Mouse (Mus musculus) MEL (cell line): Measurements from ENCODE around the gene Slc10a4. TPM values are rescaled to one million over a fixed set of nuclear protein-coding genes. Genes with fewer than 3 reads are reported as not detected.
"Not testable (repeated sequence)": the region's sequence is repeated elsewhere in the genome, so short reads cannot be mapped to it uniquely, and the experiment has no call there.

Experiments used
- DNase-seq: peaks from one replicate; pipeline ENCODE4 v3.0.0; 2011; ENCODE audit warnings: low read depth, low spot score
- H3K27ac ChIP-seq: 2 replicates; pipeline ENCODE4 v1.5.1; 2012; ENCODE audit warnings: low read depth, mild to moderate bottlenecking, control low read depth, low read length, moderate library complexity; ENCODE audit not compliant: control insufficient read depth
- H3K27me3 ChIP-seq, 2 experiments: fragments of 150-350 bp in 1 of 2; sonication (generic) in 1 of 2; 2 replicates each; pipeline ENCODE4 v1.6.1; 2012; ENCODE audit warnings: low read length in 2 of 2, mild to moderate bottlenecking in 2 of 2, improper control_type of control experiment in 1 of 2, moderate library complexity in 1 of 2; ENCODE audit not compliant: insufficient read depth in 2 of 2, control insufficient read depth in 1 of 2
- H3K36me3 ChIP-seq, 2 experiments: 2 replicates each; pipeline ENCODE4 v1.6.1; 2012 to 2014; ENCODE audit warnings: low read length in 2 of 2, improper control_type of control experiment in 1 of 2, inconsistent platforms in 1 of 2, mild to moderate bottlenecking in 1 of 2; ENCODE audit not compliant: insufficient read depth in 2 of 2, control insufficient read depth in 1 of 2
- H3K4me1 ChIP-seq, 2 experiments: fragments of 150-350 bp in 1 of 2; sonication (generic) in 1 of 2; 2 replicates each; pipeline ENCODE4 v1.6.1; 2012; ENCODE audit warnings: low read length in 2 of 2, improper control_type of control experiment in 1 of 2, mild to moderate bottlenecking in 1 of 2; ENCODE audit not compliant: insufficient read depth in 2 of 2, control insufficient read depth in 1 of 2
- H3K4me3 ChIP-seq, 2 experiments: fragments of 150-350 bp in 1 of 2; sonication (generic) in 1 of 2; 2 replicates each; pipeline ENCODE4 v1.5.1; 2012; ENCODE audit warnings: low read depth in 2 of 2, low read length in 2 of 2, mild to moderate bottlenecking in 2 of 2, moderate library complexity in 2 of 2, control low read depth in 1 of 2, improper control_type of control experiment in 1 of 2; ENCODE audit not compliant: control insufficient read depth in 1 of 2, insufficient read depth in 1 of 2
- H3K79me2 ChIP-seq: 2 replicates; pipeline ENCODE4 v1.6.1; 2012; ENCODE audit warnings: mild to moderate bottlenecking, low read length, moderate library complexity; ENCODE audit not compliant: control insufficient read depth, poor library complexity, insufficient read depth
- H3K9ac ChIP-seq: 2 replicates; pipeline ENCODE4 v1.6.1; 2012; ENCODE audit warnings: low read depth, mild to moderate bottlenecking, control low read depth, low read length, moderate library complexity; ENCODE audit not compliant: control insufficient read depth, poor library complexity, severe bottlenecking
- H3K9me3 ChIP-seq: fragments of 150-350 bp; sonication (generic); replicated peaks from 2 replicates; pipeline ENCODE4 v1.6.1; 2012; ENCODE audit warnings: mild to moderate bottlenecking, low read length, improper control_type of control experiment, moderate library complexity; ENCODE audit not compliant: insufficient read depth
- CTCF ChIP-seq, 3 experiments: IDR thresholded peaks in 2 of 3; conservative IDR thresholded peaks in 1 of 3; 2 replicates each; pipeline ENCODE4 v1.5.1; 2011 to 2012; ENCODE audit warnings: low read length in 3 of 3, low read depth in 2 of 3, mild to moderate bottlenecking in 2 of 3, improper control_type of control experiment in 1 of 3, inconsistent platforms in 1 of 3, mixed read lengths in 1 of 3, moderate library complexity in 1 of 3; ENCODE audit not compliant: control insufficient read depth in 1 of 3, insufficient read depth in 1 of 3, poor library complexity in 1 of 3, severe bottlenecking in 1 of 3
- RAD21 ChIP-seq: IDR thresholded peaks from 2 replicates; pipeline ENCODE4 v1.6.1; 2011; ENCODE audit warnings: mild to moderate bottlenecking, low read depth, low read length, improper control_type of control experiment
- SMC3 ChIP-seq: IDR thresholded peaks from 2 replicates; pipeline ENCODE4 v1.6.1; 2011; ENCODE audit warnings: low read depth, low read length, improper control_type of control experiment
- ZC3H11A ChIP-seq: IDR thresholded peaks from 2 replicates; pipeline ENCODE4 v1.6.1; 2012; ENCODE audit warnings: low read depth, mild to moderate bottlenecking, inconsistent platforms, low read length, improper control_type of control experiment
- polyA plus RNA-seq, 2 experiments: library from polyadenylated mRNA; stranded (reverse) in 1 of 2; unstranded in 1 of 2; fragments of >175 nt in 1 of 2; fragments of >200 nt in 1 of 2; gene quantifications; 2 replicates each; pipeline versions ENCODE4 v1.2.1 to v1.2.4; 2012; ENCODE audit warnings: low replicate concordance in 2 of 2, low read depth in 1 of 2; ENCODE audit not compliant: insufficient read length in 2 of 2, insufficient read depth in 1 of 2, missing spikeins in 1 of 2
- total RNA-seq: library from RNA; depleted of rRNA; stranded (reverse); fragments of 300-350 nt; gene quantifications from 2 replicates; pipeline ENCODE4 v1.2.3, GENCODE M21; 2012

The Slc10a4 gene
- total and polyA plus RNA-seq, 3 experiments = not detected

- not testable (repeated sequence) for H3K27ac ChIP-seq, H3K4me1 ChIP-seq, H3K36me3 ChIP-seq, H3K27me3 ChIP-seq, H3K79me2 ChIP-seq, DNase-seq, H3K4me3 ChIP-seq, H3K9me3 ChIP-seq
- TF ChIP-seq RAD21 (peak; percentile 41), SMC3 (peak; percentile 45), CTCF (IDR thresholded peaks at IDR 0.05 in 2 of 3, conservative IDR thresholded peaks at IDR 0.05 in 1 of 3; ENCODE audit: control insufficient read depth in 1 of 3, insufficient read depth in 1 of 3, low read depth in 2 of 3, low read length in 3 of 3, poor library complexity in 1 of 3, severe bottlenecking in 1 of 3) (peak; percentile 38 to 53 (median 44)), ZC3H11A (peak; percentile 1; the same call in 1 of the 2 replicates)
- TF ChIP-seq, all 39 proteins: peak for 4; not testable (repeated sequence) for 35
- not testable (repeated sequence) for H3K9ac ChIP-seq
These were observed 1.5 kb downstream of the Slc10a4 start for GRCm38 (mm10) chr5:73008230-73008629.

DNA sequence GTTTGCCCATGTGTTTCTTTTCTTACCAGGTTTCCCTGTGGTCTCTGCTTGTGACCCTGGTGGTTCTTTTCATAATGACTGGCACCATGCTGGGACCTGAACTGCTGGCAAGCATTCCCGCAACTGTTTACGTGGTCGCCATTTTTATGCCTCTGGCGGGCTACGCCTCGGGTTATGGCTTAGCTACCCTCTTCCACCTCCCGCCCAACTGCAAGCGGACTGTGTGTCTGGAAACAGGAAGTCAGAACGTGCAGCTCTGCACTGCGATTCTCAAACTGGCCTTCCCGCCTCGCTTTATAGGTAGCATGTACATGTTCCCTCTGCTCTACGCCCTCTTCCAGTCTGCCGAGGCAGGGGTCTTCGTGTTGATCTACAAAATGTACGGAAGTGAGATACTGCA lies 5.1 kb downstream of the Slc10a4 start:
- not testable (repeated sequence) for H3K9me3 ChIP-seq, H3K79me2 ChIP-seq, H3K9ac ChIP-seq, H3K27ac ChIP-seq, H3K4me3 ChIP-seq, DNase-seq, H3K27me3 ChIP-seq, H3K4me1 ChIP-seq, H3K36me3 ChIP-seq

GRCm38 (mm10) chr5:73012884-73013610 lies 6.4 kb downstream of the Slc10a4 start:
- H3K4me1 ChIP-seq, DNase-seq, H3K27me3 ChIP-seq, H3K4me3 ChIP-seq, H3K36me3 ChIP-seq, H3K9me3 ChIP-seq, H3K79me2 ChIP-seq, H3K9ac ChIP-seq, H3K27ac ChIP-seq: not testable (repeated sequence)

GRCm38 (mm10) chr5:73013611-73014287 lies 7.1 kb downstream of the Slc10a4 start:
- H3K27me3 ChIP-seq, H3K4me3 ChIP-seq, H3K4me1 ChIP-seq, H3K36me3 ChIP-seq, H3K9ac ChIP-seq, H3K79me2 ChIP-seq, H3K27ac ChIP-seq, DNase-seq, H3K9me3 ChIP-seq: not testable (repeated sequence)
